Mouse (Mus musculus) forebrain, embryonic 15.5 days (tissue): ENCODE data around the gene Helq. TPM values are rescaled to one million over a fixed set of nuclear protein-coding genes. Genes with fewer than 3 reads are reported as not detected.

Experiments
- ATAC-seq: fragments of 200-750 bp; cut with Nextera tagmentation; replicated peaks from 2 replicates; pipeline ENCODE4 v1.8.0; 2017; ENCODE audit warnings: mild to moderate bottlenecking, moderate TSS enrichment, moderate library complexity
- H3K27ac ChIP-seq: fragments of 300-500 bp; sonication (generic); replicated peaks from 2 replicates; pipeline ENCODE4 v1.5.1; 2015; ENCODE audit warnings: mild to moderate bottlenecking, inconsistent platforms
- H3K27me3 ChIP-seq: fragments of 300-500 bp; sonication (generic); 2 replicates; pipeline ENCODE4 v1.6.1; 2015; ENCODE audit warnings: inconsistent platforms
- H3K36me3 ChIP-seq: fragments of 300-500 bp; sonication (generic); 2 replicates; pipeline ENCODE4 v1.6.1; 2015; ENCODE audit warnings: mild to moderate bottlenecking, inconsistent platforms
- H3K4me1 ChIP-seq: fragments of 300-500 bp; sonication (generic); 2 replicates; pipeline ENCODE4 v1.6.1; 2015; ENCODE audit warnings: inconsistent platforms
- H3K4me2 ChIP-seq: fragments of 300-500 bp; sonication (generic); replicated peaks from 2 replicates; pipeline ENCODE4 v1.6.1; 2015; ENCODE audit warnings: mild to moderate bottlenecking, inconsistent platforms
- H3K4me3 ChIP-seq: fragments of 300-500 bp; sonication (generic); 2 replicates; pipeline ENCODE4 v1.5.1; 2015; ENCODE audit warnings: mild to moderate bottlenecking, inconsistent platforms
- H3K9ac ChIP-seq: fragments of 300-500 bp; sonication (generic); replicated peaks from 2 replicates; pipeline ENCODE4 v1.6.1; 2015; ENCODE audit warnings: mild to moderate bottlenecking, inconsistent platforms
- H3K9me3 ChIP-seq: fragments of 300-500 bp; sonication (generic); 2 replicates; pipeline ENCODE4 v1.6.1; 2016; ENCODE audit warnings: inconsistent platforms
- WGBS: fragments of 180-500 bp; shearing (Covaris S2); methylation state at CpG from one replicate; pipeline ENCODE4 v1.1.7; 2015; ENCODE audit warnings: mixed read lengths; 5-methylcytosine and 5-hydroxymethylcytosine counted together
- polyA plus RNA-seq: library from polyadenylated mRNA; unstranded; fragments of >200 nt; fragmentation: Nextera tagmentation; extraction: Ambion mirVana; gene quantifications from 2 replicates; pipeline ENCODE4 v1.2.1, GENCODE M21; 2015

The Helq gene
- 20.8 and 21.3 TPM in 2 replicates for polyA plus RNA-seq

DNA sequence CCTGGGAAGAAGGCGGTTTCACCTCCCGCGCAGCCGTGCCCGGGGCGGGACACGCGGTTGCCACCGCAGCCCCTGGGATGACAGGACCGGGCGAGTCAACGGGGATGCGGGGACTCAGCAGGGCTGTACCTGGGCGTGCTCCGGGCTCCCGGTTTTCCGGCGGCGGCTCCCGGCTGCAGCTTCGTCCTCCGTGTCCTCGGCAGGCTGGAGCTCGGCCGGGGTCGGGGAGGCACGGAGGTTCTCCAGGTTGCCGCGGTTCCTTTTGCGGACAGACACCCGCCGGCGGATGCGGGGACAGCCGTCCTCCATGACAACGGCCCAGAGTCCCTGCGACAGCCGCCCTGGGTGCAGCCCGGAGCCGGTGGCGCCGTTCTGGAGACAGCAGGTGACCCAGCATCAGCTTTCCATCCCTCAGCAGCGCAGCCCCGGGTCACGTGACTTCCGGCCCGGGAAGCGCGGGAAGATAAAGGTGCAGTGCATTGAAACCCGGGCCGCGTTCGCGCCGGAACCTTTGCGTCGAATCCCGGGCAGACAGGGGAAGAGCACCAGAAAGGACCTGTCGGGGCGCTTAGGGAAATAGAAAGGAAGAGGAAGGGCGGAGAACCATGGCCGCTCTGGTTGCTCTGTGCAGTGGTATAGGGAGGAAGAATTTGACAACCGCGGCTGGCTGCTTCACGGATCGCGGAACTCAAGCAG lies at the start of gene Helq, which contains the start of gene Mrps18c:
Gene Helq (minus strand): TSS at position 434 of the 696 bp plus-strand sequence.
Gene Mrps18c (plus strand): TSS at position 463 of the 696 bp plus-strand sequence.
- Histone ChIP-seq H3K9ac (peak within 1 kb of the TSS; percentile 85), H3K9me3 (no peaks in the 10 kb centered on the region), H3K4me2 (peak within 1 kb of the TSS; percentile 89), H3K27me3 (no peaks in the 10 kb centered on the region), H3K36me3 (peaks cover 35% of the 10 kb centered on the region), H3K27ac (peak within 1 kb of the TSS; percentile 61), H3K4me1 (peaks cover 22% of the 10 kb centered on the region), H3K4me3 (peak within 1 kb of the TSS; percentile 95)
- under 1% methylated on average over 65 of the region's 67 CpGs for WGBS
- peak; percentile 98 for ATAC-seq

DNA sequence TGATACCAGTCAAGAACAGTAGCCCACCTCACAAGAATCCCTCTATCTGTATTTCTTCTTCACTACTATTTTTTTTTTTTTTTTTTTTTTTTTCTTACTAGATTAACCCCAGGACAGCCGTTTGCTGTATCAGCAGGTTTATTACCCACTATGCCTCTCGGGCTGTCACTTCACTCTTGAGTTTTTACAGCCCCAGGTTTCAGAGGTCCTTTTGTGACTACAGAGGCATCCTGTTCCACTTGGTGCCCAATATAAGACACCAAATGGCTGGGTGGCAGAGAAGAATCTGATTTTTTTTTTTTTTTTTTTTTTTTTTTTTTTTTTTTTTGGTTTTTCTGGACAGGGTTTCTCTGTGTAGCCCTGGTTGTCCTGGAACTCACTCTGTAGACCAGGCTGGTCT lies 48.7 kb upstream of the Helq start:
- peak overlapping the region; percentile 52; the same call in 1 of the 2 replicates for H3K4me3 ChIP-seq
- no peak overlapping the region for H3K27ac ChIP-seq
- H3K4me2 ChIP-seq: peak overlapping the region; percentile 97
- WGBS: 14% methylated on average over 2 of the region's 2 CpGs
- H3K36me3 ChIP-seq: no peaks in the 10 kb centered on the region
- H3K9ac ChIP-seq: peak overlapping the region; percentile 54; the same call in 1 of the 2 replicates
- H3K9me3 ChIP-seq: no peaks in the 10 kb centered on the region
- ATAC-seq: no peak
- peaks cover 16% of the 10 kb centered on the region for H3K4me1 ChIP-seq
- peaks cover 39% of the 10 kb centered on the region for H3K27me3 ChIP-seq

DNA sequence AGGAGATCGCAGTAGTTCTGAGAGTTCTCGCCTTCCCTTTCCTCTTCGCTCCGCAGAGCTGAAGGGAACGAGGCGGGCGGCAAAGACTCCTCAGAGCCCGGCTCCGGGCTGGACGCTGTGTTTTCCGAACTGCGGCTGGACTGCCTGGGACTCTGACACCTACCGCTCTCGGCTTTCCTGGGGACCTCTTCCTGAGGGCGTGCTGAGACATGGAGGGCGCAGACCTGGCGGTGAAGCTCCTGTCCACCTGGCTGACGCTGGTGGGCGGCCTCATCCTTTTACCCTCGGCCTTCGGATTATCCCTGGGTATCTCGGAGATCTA lies 48.2 kb upstream of the Helq start:
- Histone ChIP-seq H3K9ac (peak overlapping the region; percentile 54), H3K4me3 (peak overlapping the region; percentile 52), H3K36me3 (no peaks in the 10 kb centered on the region), H3K27ac (no peak overlapping the region), H3K4me1 (peaks cover 16% of the 10 kb centered on the region), H3K27me3 (peaks cover 39% of the 10 kb centered on the region), H3K9me3 (no peaks in the 10 kb centered on the region), H3K4me2 (peak overlapping the region; percentile 97)
- ATAC-seq: peak; percentile 46; the same call in 1 of the 2 replicates
- WGBS: under 1% methylated on average over 22 of the region's 22 CpGs

DNA sequence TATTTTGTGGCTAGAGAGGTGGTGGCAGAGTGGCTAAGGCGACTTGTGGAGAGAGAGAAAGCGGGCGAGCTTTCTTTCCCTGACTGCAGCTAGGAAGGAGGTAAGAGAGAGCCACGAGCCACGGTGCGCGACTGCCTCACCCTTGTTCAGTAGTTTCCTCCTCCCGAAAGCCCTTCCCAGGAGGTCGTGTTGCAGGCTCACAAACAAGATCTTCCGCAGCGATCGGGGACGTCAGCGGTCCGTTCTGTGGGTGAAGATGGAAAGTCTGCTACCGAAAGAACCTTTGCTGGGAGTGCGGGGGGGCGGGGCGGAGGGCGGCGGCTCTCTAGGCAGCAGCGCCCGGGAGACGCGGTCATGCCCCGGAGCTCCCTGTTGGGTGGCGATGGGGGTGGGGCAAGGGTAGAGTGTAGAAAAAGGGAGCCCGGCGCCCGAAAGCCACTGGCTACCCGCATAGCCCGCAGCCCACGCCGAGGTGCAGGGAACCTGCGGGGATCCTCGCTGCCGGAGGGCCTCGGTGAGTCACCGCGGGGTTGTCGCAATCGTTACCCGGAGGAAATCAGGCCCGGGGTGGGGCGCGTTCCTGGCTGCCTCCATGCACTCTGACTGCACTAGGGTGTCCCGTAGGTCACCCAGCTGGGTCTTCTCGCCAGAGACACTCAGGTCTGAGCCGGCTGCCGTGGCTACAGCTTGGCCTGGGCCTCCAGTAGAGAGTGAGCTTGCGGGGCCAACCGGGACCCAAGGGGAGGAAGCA lies 47.6 kb upstream of the Helq start:
- Histone ChIP-seq H3K9ac (peak overlapping the region; percentile 54), H3K4me2 (peak overlapping the region; percentile 97), H3K36me3 (no peaks in the 10 kb centered on the region), H3K4me1 (peaks cover 16% of the 10 kb centered on the region), H3K27me3 (peaks cover 39% of the 10 kb centered on the region), H3K27ac (no peak overlapping the region), H3K4me3 (peak overlapping the region; percentile 52), H3K9me3 (no peaks in the 10 kb centered on the region)
- peak; percentile 68 for ATAC-seq
- under 1% methylated on average over 52 of the region's 52 CpGs for WGBS

DNA sequence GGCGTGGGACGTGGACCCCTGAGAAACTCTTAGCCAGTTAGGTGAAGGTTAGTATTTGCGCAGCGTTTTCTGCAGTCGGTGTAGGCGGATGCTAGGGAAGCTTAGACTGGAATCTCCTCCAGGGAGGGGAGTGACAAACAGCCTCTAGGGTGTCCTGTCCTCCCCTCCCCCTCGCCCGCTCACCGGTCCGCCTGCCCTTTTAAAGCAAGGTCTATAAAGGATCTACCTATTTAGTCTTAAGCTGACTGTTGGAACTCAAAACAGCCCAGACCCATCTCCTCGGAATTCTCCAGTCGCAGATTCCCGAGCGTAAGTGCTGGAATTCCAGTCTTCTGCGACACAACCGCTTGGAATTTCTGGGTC lies 47.1 kb upstream of the Helq start, which contains the start of gene Gpat3:
Gene Gpat3 (plus strand): TSS at position 229 of the 363 bp plus-strand sequence.
- Histone ChIP-seq H3K36me3 (no peaks in the 10 kb centered on the region), H3K4me3 (peak within 1 kb of the TSS; percentile 52), H3K4me1 (peaks cover 16% of the 10 kb centered on the region), H3K27ac (no peak within 1 kb of the TSS), H3K4me2 (peak within 1 kb of the TSS; percentile 97), H3K27me3 (peaks cover 39% of the 10 kb centered on the region), H3K9me3 (no peaks in the 10 kb centered on the region), H3K9ac (peak within 1 kb of the TSS; percentile 54)
- ATAC-seq: peak; percentile 53; the same call in 1 of the 2 replicates
- under 1% methylated on average over 16 of the region's 16 CpGs for WGBS

DNA sequence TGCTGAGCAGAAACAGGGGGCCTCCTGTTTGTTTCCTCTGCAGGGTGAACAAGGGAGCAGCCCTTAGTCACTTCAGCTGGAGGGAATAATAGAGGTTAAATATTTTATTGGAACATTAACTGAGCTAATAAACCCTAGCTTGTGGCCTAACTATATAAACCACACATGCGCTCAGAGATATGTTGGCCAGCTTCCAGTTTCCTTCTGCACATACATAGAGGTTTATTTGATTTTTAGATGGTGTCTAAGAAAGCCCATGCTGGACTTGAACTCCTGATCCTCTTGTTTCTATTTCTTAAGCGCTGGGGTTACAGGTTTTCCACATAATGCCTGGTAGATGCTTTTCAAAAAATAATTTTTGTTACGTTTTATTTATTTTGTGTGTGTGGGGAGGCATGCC lies 46.1 kb upstream of the Helq start:
- H3K9me3 ChIP-seq: no peaks in the 10 kb centered on the region

DNA sequence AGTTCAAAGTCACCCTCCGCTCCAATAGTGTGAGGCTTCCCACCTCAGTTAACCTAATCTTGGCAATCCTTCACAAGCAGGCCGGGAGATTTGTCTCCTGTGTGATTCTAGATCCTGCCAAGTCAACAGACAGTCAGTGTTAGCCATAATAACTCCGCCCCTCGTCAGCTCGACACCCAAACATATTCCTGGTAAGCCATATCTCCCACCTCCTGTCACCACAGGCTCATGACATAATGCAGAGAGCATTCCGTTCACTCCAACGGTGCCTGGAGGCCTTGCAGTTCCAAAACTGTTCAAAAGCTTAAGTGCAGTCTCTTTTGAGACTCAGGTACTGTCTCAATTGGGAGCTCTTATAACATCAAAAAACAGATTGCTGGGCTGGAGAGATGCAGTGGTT lies 39.5 kb upstream of the Helq start:
- Histone ChIP-seq H3K36me3 (no peaks in the 10 kb centered on the region), H3K27ac (no peak overlapping the region), H3K9me3 (no peaks in the 10 kb centered on the region), H3K4me2 (no peak overlapping the region), H3K9ac (no peak overlapping the region), H3K4me3 (no peak overlapping the region), H3K4me1 (no peaks in the 10 kb centered on the region), H3K27me3 (no peaks in the 10 kb centered on the region)
- 73% methylated on average over 7 of the region's 7 CpGs for WGBS
- no peak for ATAC-seq

More for the DNA sequence above, 46.1 kb upstream of the Helq start:
- peaks cover 39% of the 10 kb centered on the region for H3K27me3 ChIP-seq
- H3K36me3 ChIP-seq: no peaks in the 10 kb centered on the region
- H3K9ac ChIP-seq: no peak overlapping the region
- no peak overlapping the region for H3K27ac ChIP-seq
- H3K4me3 ChIP-seq: no peak overlapping the region
- WGBS: 66% methylated on average over 3 of the region's 3 CpGs
- peaks cover 16% of the 10 kb centered on the region for H3K4me1 ChIP-seq
- H3K4me2 ChIP-seq: no peak overlapping the region
- no peak for ATAC-seq

DNA sequence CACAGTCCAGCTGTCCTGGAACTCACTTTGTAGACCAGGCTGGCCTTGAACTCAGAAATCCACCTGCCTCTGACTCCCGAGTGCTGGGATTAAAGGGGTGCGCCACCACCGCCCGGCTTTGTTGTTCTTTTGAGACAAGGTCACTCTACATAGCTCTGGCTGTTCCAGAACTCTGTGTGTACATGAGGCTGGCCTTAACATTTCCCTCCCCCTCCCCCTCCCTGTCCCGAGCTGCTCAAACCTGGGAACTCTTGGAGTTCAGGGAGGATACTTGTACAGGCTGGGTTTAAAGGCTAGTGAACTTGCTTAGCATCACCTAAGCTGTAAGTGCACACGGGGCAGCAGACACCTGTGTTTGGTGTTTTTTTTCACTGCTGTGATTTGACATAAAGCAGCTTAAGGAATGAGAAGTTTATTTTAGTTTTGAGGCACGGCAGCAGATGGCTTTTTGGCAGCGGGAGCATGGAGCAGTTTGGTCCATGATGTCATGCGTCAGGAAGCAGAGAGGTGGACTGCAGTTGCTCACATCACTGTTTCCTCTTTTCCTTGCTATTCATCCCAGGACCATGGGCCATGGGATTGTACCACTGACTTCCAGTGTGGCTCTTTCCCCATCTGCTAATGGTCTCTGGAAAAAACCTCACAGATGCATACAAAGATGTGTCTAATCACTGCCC lies 37.6 kb upstream of the Helq start:
- no peak overlapping the region for H3K4me2 ChIP-seq
- no peak overlapping the region for H3K27ac ChIP-seq
- WGBS: 69% methylated on average over 9 of the region's 9 CpGs
- H3K27me3 ChIP-seq: no peaks in the 10 kb centered on the region
- H3K4me3 ChIP-seq: no peak overlapping the region
- no peaks in the 10 kb centered on the region for H3K36me3 ChIP-seq
- H3K9me3 ChIP-seq: no peaks in the 10 kb centered on the region
- ATAC-seq: no peak
- no peaks in the 10 kb centered on the region for H3K4me1 ChIP-seq
- no peak overlapping the region for H3K9ac ChIP-seq

DNA sequence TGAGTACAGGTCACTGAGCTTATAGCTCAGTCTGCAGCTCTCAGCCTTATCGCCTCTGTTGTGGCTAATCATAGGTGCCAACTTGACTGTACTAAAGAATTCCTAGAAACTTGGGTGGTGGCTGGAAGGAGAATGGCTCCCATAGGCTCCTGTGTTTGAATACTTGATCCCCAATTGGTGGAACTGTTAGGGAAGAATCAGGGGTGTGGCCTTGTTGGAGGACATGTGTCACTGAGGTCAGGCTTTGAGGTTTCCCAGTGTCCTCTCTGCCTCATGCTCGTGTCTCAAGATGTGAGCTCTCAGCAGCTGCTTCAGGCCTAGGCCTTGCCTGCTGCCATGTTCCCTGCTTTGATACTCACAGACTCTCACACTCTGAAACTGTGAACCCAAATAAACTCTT lies 35.4 kb upstream of the Helq start:
- WGBS: 86% methylated on average over 2 of the region's 2 CpGs
- Histone ChIP-seq H3K9me3 (no peaks in the 10 kb centered on the region), H3K27ac (no peak overlapping the region), H3K4me1 (no peaks in the 10 kb centered on the region), H3K4me2 (no peak overlapping the region), H3K9ac (no peak overlapping the region), H3K4me3 (no peak overlapping the region), H3K36me3 (no peaks in the 10 kb centered on the region), H3K27me3 (no peaks in the 10 kb centered on the region)
- no peak for ATAC-seq

DNA sequence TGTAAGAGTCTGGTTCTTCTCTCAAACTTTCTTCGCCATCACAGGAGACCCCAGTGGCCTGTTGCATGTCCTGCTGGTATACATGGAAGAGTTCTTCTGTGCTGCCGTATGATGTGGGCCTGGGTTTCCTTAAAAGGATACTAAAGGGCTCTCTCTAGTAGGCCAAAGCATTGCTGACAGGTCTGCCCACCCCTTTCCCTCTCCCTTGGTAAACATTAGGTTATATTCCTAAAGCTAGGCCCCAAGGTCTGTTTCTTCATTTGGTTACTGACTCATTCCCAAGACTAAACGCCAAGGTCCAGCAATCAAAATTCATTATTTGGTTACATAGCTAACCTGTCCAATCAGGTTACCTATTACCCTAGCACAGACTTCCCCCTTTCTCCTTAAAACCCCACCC lies 34.3 kb upstream of the Helq start:
- Histone ChIP-seq H3K27ac (no peak overlapping the region), H3K4me1 (no peaks in the 10 kb centered on the region), H3K9me3 (no peaks in the 10 kb centered on the region), H3K4me2 (no peak overlapping the region), H3K36me3 (no peaks in the 10 kb centered on the region), H3K9ac (no peak overlapping the region), H3K27me3 (no peaks in the 10 kb centered on the region), H3K4me3 (no peak overlapping the region)
- no peak for ATAC-seq
- WGBS: 88% methylated on average over 3 of the region's 3 CpGs

DNA sequence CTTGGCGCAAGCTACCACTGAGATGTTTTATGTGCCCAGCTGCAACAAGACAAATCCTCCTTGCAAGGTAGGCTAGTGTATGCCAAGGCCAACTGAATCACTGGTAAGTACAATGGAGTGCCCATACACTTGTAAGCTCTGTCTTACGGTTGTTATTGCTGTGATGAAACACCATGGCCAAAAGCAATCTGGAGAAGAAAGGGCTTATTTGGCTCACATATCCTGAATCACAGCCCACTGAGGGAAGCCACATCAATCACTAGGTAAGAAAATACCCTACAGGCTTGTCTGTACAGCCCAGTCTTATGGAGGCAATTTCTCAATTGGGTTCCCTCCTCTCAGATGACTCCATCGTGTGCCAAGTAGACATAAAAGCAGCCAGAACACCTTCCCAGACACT lies 30.3 kb upstream of the Helq start:
- Histone ChIP-seq H3K9me3 (no peaks in the 10 kb centered on the region), H3K36me3 (no peaks in the 10 kb centered on the region), H3K27me3 (no peaks in the 10 kb centered on the region), H3K4me2 (no peak overlapping the region), H3K9ac (no peak overlapping the region), H3K4me1 (no peaks in the 10 kb centered on the region), H3K4me3 (no peak overlapping the region), H3K27ac (no peak overlapping the region)
- WGBS: 80% methylated on average over 3 of the region's 3 CpGs
- no peak for ATAC-seq

DNA sequence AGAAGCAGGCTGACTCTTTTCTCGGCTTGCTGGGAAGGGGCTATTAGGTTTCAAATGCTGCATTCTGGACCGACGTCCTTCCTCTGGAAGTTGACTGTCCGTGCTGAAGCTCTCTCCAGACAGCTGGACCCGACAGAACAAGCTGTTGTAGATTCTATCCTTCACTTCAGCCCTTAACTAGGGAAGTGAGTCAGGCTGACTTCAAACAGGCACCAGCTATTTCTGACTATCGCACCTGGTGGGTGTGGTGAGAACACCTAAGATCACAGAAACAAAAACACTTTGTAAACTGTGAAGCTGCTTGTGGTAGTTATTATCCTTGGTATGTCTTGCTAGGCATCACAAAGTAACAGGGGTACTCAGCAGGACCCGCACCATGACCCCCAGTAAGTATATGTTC lies 28.1 kb upstream of the Helq start:
- 73% methylated on average over 7 of the region's 7 CpGs for WGBS
- Histone ChIP-seq H3K4me3 (no peak overlapping the region), H3K27me3 (no peaks in the 10 kb centered on the region), H3K27ac (no peak overlapping the region), H3K9ac (no peak overlapping the region), H3K4me2 (no peak overlapping the region), H3K4me1 (no peaks in the 10 kb centered on the region), H3K9me3 (no peaks in the 10 kb centered on the region), H3K36me3 (no peaks in the 10 kb centered on the region)
- ATAC-seq: no peak
